Mouse (Mus musculus): Measurements from ENCODE around the gene Slc13a2.

Gene Slc13a2

DNA sequence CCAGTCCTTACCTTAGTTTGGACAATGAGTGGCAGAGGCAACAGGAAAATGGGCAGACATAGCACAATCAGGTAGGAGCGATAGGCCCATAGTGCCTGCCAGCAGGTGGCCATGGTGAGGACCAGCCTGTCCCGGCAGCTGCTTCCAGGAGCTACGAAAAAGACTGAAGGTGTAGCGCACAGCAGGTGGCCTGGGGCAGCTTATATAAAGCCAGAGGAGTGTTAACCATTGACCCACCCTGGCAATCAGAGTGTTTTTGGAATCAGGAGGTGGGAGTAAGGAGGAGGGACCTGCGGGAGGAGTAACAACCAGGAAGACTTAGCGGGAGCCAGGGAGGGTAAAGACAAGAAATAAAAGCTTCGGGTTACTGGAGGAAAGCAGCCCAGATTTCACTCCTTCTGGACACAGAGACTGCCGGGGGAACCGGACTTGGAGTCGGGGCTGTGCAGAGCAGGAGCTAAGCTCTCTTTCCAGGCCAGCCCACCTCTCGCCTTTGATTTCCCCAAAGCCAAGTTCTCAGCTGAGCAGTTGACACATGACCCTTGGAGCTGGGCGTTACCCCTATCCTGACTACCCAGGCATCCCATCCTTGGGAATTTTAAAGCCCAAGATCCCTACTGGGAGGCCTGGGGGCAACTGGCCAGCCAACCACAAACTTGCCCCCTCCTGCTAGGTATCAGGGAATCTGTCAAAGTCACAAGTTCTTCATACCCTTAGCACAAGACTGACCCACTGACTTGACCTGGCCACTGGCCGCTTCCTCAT is at the start of gene Slc13a2:
Slc13a2 (minus strand) TSS at position 163 of the 765 bp plus-strand sequence.
- CTCF ChIA-PET = no interaction called here

DNA sequence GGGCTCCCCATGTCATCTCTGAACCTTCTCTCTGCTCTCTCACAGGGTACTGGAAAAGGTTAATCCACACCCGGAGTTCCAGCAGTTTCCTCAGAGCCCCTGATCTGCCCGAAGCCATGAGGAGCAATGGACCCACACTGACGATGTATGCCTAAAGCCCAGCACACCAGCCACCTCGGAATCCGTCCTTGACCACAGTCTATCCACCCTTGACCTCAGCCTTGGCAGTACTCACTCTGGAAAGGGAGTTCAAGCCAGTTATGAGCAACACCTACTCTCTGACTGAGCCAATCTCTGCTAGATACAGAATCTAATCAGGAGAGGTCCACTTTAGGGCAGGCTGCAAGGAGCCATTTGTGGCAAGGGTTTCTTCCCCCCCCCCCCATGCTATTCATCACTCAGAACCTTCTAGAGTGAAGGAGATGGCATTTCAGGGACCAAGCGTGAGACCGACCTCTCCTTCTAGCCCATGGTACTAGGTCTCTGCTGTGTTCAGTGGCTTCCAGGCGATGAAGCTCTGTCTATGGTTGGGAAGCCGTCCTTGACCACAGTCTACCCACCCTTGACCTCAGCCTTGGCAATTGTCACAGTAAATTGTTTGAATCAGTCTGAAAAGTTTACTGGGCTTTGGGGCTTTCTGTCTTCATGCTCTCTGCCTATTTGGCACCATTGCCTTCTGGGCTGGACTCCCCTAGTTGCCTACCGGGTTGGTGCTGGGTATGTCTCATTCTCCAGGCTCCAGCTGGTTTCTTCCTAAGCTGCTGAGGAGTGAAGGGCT is 49.5 kb upstream of the Slc13a2 start:
- CTCF ChIA-PET = interaction anchor here (0.6 kb wide), 1 partner anchor 1713 kb away, joined by 3 read pairs; no protein-coding TSS in a partner anchor

DNA sequence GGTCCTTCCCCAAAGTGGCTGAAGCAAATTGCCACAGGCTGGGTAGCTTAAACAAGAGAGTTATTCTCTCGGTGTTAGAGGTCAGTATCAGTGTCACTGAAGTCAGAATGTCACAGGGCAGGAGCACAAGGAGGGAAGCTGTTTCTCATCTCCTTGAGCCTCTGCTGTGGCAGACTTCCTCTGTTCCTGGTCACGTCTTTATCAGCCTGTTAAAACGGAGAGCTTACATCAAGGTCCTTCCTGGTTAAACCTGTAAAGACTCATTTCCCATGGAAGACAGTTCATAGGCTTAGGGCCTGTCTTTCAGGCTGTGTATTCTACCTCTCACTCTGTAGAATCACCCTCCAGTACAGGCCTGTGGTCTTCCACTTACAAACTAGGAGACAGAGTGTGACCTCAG is 45.9 kb upstream of the Slc13a2 start:
- CTCF ChIA-PET = interaction anchor here (0.6 kb wide), 1 partner anchor 61 kb away, joined by 3 read pairs; no protein-coding TSS in a partner anchor

DNA sequence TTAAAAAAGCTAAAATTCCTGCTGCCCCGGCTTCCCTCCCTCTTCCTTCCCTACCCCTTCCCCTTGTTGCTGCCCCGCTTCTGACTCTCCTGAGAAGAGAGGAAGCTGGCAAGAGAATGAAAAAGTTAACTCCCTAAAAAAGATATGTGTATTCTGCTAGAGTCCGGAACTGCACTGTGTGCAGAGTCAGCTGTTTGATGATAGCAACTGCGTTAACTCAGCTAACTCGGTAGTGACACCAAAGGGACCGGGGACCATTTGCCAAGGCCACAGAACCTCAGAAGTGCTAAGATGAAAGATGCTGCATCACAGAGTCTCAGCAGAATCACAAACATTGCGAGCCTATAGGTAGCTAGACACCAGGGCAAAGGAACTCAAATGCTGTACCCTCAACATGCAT is 45.5 kb upstream of the Slc13a2 start:
- CTCF ChIA-PET = interaction anchor here (0.6 kb wide), 1 partner anchor 62 kb away, joined by 3 read pairs; no protein-coding TSS in a partner anchor

DNA sequence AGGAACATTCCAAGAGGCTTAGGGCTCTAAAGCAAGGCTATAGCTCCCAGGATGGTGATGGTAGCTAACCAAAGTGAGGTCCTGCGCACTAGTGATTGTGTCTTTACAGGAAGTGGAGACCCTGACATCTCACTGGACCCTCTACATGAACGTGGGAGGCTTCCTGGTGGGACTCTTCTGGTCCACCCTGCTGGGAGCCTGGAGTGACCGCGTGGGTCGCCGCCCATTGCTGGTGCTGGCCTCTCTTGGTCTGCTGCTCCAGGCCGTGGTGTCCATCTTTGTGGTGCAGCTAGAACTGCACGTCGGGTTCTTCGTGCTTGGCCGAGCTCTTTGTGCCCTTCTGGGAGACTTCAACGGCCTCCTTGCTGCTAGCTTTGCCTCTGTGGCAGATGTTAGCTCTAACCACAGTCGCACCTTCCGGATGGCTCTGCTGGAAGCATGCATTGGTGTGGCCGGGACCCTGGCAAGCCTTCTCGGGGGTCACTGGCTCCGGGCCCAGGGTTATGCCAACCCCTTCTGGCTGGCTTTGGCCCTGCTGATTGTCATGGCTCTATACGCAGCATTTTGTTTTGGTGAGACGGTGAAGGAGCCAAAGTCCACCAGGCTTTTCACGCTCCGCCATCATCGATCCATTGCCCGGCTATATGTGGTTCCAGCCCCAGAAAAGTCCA is 44.4 kb upstream of the Slc13a2 start:
- CTCF ChIA-PET = interaction anchor here (1.1 kb wide), 1 partner anchor 395 kb away, joined by 3 read pairs; no protein-coding TSS in a partner anchor

DNA sequence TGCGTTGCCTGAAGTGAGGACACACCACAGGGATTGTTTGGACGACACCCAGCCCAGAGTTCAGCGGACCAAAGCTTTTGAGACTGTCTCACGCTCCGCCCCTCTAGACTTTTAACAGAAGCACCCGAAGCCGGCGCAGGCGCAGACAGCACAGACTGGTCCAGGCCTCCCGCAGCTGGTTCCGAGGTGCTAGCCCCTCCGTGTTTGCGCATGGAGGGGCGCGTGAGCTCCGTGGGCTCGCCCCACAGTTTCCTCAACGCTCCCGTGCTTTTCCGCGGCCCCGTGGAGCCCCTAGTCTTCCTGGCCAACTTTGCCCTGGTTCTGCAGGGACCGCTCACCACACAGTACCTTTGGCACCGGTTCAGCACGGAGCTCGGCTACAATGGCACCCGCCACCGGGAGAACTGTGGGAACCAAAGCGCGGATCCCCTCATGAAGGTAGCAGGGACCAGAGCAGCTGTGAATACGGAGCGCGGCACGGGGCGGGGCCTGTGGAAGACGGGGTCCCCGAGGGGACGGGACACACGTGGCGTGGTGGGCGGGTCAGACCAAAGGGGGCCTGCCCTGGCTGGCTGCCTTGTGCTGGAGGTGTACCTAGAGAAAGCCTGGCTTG is 43.7 kb upstream of the Slc13a2 start, which contains the start of gene Slc46a1:
Slc46a1 (plus strand) TSS at position 130 of the 613 bp plus-strand sequence.
- CTCF ChIA-PET = interaction anchor here (1.1 kb wide), 1 partner anchor 395 kb away, joined by 3 read pairs; no protein-coding TSS in a partner anchor

DNA sequence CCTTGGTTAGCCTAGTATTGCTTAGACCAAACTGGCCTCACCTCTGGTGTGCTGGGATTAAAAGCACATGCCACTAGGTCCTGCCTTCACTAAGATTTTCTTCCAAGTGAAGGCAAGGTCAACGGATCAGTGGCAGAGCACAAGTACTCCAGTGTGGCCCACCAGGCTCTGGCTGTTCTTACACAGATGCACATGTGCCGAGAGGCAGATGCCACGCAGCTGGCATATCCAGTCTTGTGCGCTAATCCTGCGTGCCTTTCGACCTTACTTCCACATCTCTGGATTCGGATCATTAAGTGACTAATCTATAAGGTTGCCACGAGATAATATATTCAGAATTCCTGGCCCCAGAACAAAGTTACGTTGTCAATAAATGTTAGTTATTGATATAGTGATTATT is 43.1 kb upstream of the Slc13a2 start:
- CTCF ChIA-PET = interaction anchor here (1.1 kb wide), 1 partner anchor 396 kb away, joined by 3 read pairs; no protein-coding TSS in a partner anchor

DNA sequence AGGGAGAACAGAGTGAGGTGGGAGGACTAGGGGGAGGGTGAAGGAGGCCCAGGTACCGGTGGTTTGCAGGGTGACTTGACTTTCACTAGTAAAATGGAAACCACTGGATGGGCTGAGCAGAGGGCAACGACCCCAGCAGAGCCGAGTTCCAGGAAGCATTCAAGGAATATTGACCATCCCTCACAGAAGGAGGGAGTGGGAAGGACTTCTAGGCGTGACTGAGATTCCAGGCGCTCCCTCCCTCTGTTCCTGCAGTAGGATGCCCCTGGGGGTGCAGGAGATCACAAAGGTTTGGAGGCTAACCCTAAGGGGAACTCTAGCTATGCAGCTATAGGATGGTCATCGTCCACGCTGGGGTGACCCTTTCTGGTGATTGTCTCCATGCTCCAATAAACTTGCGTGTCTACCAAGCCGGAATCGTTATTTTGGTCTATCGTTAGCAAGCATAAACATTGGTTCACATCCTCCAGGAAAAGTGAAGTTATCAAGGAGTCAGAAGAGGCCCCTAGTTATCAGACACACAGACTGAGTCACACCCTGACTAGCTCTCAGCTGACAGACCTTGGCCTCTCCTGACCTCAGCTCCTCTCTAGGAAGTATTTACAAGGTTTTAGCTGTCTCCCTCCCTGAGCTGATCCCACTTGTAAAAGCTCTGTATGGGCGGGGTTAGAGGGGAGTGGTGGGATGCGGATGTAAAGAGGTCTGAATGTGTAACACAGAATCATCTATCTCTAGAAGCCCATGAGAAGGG is 41.4 kb upstream of the Slc13a2 start:
- CTCF ChIA-PET = no interaction called here

DNA sequence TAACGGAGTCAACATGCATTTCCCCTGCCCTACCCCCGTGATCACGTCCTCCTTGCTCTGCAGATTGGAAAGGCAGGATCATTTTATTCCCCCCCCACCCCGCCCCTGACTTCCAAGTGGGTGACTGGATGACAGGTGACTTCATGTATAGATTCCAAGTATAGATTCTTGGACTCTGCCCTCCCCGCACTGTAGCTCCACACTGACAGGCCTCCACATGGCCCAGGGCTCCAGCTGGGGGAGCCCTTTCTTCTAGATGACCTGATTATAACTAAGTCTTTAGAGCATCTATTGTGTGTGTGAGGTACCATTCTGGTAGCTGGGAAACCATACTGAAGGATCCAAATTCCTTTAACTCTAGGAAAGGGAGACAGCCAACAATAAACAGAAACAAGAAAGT is 40.7 kb upstream of the Slc13a2 start:
- CTCF ChIA-PET = no interaction called here

DNA sequence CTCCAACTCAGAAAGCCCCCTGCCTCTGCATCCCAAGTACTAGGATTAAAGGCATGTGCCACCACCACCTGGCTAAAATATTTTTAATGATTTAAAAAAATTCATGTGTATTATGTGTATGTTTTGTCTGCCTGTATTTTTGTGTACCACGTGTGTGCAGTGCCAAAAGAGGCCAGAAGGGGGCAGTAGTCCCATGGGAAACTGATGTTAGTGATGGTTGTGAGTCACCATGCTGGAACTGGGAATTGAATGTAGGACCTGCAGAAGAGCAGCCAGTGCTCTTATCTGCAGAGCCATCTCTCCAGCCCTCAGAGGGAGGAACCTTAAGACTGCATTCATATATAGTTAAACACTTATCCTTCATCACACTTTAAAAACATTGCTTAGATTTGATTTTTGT is 39.9 kb upstream of the Slc13a2 start:
- CTCF ChIA-PET = no interaction called here

DNA sequence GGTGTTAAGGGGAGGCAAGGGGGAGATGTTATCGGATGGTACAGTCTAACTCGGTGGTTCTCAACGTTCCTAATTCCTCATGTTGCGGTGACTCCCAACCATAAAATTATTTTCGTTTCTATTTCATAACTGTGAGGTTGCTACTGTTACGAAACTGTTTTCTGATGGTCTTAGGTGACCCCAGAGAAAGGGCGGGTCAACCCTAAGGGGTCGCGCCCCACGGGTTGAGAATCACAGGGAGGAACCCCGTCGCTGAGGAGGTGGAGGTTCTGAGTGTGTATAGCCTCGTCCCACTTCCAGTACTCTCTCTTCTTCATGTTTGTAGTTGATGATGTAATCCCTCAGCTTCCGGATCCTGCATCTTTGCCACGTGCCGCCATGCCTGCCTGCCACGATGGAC is 36.7 kb upstream of the Slc13a2 start:
- CTCF ChIA-PET = no interaction called here

DNA sequence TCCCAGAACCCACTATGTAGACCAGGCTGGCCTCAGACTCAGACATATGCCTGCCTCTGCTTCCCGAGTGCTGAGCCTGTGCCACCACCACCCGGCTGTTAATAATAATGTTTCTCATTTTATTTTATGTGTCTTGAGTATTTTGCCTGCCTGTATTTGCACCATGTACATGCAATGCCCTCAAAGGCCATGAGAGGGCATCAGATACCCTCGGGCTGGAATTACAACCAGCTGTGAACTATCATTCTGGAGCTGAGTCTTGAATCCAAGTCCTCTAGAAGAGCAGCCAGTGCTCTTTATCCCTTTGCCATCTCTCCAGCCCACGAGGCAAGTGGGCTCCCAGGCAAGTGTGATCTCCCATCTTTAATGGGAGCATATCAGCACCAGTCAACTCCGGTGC is 33.3 kb upstream of the Slc13a2 start:
- CTCF ChIA-PET = no interaction called here

DNA sequence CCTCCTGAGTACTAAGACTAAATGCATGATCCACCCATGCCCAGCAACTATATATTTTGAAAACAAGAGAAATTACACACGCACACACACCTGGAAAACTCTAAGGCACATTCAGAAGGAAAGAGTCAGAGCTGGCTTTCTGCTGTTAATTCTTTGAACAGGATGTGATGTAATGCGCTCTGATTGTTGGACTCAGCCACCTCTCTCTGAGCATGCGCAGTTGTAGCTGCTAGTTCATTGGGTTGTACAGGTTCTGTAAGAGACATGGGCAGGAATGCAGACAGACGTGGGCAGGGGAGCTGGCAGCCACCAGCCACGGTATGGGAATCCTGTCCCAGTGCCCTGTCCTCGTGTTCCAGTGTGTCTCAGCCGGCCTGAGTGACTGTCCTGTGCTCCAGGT is 32.3 kb upstream of the Slc13a2 start:
- CTCF ChIA-PET = interaction anchor here (0.8 to 1.0 kb wide), 2 partner anchors 19 to 37 kb away, joined by 3 to 4 read pairs; no protein-coding TSS in a partner anchor

DNA sequence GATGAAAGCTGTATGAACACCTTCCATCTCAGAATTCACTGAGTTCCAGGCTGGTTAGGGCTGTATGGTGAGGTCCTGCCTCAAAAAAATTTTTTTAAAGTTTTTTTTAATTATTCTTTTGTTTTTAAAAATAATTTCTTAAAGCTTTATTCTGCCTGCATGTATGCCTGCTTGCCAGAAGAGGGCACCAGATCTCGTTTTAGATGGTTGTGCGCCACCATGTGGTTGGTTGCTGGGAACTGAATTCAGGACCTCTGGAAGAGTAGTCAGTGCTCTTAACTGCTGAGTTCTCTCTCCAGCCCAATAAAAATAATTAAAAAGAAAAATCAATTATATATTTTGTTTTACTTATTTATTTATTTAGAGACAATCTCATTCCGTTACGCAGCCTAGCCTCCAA is 31.7 kb upstream of the Slc13a2 start:
- CTCF ChIA-PET = interaction anchor here (1.0 kb wide), 1 partner anchor 37 kb away, joined by 4 read pairs; no protein-coding TSS in a partner anchor

DNA sequence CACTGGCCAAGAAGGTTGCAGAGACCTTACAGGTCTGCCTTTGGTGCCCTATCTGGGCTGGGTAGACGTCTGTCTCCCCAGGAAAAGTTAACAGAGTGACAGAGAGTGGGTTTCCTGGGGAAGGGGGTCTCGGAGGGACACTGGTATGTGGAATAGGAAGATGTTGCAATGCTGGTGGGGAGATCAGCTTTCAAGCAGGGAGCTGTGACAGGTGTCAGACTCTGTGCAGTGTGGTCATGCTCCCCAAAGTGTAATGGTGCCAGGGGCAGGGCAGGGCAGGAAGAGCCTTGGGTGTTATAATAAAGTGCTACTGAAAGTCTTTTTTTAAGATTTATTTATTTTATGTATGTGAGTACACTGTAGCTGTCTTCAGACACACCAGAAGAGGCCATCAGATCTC is 28.3 kb upstream of the Slc13a2 start:
- CTCF ChIA-PET = interaction anchor here (0.5 kb wide), 1 partner anchor 1134 kb away, joined by 14 read pairs; no protein-coding TSS in a partner anchor

DNA sequence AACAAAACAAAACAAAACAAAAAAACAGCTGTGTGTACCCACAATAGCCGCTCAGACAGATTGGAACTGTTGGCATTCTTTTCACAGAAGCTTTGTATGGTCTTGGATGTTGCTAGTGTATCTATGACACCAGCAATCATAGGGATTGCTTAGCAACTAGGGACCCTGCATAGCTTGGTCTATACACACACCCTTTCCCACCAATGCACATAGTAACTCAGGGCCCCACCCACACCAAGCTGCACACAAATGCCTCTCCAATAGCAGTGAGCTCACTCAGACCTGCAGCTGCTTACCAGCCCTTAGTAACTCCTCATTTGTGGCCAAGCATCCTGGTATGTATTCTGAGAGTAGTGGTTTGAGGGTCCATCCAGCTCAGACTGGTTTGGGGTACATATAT is 26.2 kb upstream of the Slc13a2 start:
- CTCF ChIA-PET = no interaction called here

DNA sequence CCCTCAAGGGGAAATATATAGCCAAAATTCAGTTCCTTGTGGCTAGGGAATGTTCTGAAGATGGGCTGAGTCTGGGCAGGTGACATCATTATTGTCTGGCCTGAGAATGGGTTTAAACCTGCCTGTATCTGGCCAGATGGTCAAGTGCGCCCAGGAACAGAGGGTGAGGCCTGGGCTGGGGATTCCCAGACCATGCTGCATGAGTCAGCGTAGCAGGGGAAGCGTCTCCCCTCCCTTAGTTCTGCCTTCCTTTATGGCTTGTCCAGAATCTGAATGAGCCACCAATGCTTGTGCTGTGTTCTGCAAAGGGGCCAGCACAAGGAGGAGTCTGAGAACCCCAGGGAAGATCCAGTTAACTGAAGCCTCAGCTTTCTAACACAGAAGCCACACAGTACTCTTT is 25.2 kb upstream of the Slc13a2 start:
- CTCF ChIA-PET = no interaction called here

DNA sequence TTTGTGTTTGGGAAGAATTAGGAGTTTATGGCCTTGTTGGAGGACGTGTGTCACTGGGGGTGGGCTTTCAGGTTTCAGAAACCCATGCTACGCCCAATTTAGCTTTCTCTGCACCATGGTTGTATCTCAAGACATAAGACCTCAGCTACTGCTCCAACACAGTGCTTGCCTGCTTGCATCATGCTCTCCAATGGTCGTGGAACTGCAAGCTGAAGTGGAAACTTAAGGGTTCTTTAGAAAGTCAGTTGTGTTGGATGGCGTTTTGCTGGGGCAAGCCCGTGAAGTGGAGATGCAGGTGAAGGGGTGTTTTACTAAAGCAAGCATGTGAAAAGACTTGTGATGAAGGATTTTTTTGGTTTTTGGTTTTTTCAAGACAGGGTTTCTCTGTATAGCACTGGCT is 21.1 kb upstream of the Slc13a2 start:
- CTCF ChIA-PET = no interaction called here

DNA sequence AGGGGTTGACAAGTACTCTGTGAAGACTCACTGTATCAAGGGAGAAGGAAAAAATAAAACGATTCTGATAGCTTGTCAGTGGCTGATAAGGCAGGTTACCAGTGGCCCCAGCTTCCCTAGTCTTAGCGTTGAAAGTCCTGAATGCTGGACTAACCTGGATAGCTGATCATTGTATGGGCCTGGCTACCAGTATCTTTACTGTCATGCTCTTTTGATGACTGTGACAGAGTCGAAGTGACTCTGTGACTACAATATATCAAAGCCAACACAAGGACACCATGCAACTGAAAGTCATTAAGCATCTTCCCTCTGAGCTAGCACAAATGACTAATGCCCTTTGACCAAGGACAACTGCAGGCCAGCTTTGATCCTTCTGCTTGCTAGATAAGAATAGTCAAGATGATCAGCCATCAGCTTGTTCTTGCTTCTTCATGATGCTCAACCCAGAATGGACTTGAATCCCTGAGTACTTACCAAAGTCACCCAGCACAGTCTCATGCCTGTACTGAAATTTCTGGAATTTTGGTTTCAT is 16.4 kb upstream of the Slc13a2 start:
- CTCF ChIA-PET = no interaction called here

DNA sequence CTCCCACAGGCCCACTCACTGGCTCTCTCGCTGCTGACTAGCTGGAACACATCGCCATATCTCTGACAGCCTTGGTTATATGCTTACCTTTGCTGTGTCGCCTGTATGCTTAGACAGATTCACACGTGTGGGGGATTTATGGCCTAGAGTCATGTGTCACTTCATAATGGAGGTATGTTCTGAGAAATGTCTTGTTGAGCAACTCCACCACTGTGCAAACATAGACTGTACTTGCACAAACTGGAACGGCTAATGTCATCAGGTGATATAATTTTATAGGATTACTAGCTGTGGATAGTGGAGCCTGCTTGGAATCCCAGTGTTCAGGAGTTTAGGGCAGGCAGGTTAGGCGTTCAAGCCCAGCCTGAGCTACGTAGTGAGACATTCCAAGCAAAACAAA is 15.2 kb upstream of the Slc13a2 start:
- CTCF ChIA-PET = no interaction called here
